Mouse (Mus musculus): ENCODE data around the gene Cog6.

DNA sequence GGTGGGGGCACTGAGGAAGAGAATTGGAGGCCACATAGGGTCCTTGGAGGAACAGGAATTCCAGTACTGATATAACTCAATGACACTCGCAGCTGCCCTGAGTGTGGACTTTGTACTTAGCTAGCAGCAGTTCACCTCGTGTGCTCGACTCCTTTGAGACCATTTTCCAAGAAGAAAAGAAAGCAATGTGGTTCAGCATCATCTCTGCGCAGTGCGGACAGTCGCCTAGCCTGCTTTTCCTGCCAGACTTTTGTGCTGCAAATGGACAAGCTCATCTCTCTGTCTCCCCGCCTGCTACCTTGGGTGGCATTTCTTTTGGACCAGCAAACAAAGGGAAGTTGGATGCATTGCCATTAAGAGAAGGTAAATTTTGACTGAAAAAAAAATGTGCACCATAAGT is 52.8 kb downstream of the Cog6 start:
- TF ChIP-seq POLR2A (IDR thresholded peaks at IDR 0.05; ENCODE audit: low read depth, low read length) = no peak
- no peak for TF ChIP-seq CTCF (IDR thresholded peaks at IDR 0.05; ENCODE audit: extremely low read depth, insufficient read depth, insufficient read length, insufficient replicate concordance)

Data from spleen, adult 2 months (tissue).